Mouse (Mus musculus): ENCODE results near the gene D17H6S53E. TPM values are rescaled to one million over a fixed set of nuclear protein-coding genes. Genes with fewer than 3 reads are reported as not detected.

D17H6S53E gene
- polyA plus RNA-seq, 1 experiment from 2014 or later: 29.3 TPM

- H3K27me3 ChIP-seq: no peaks in the 10 kb centered on the region
- ChIA-PET CTCF (interaction anchor here (1.4 kb wide), 1 partner anchor 14 kb away, joined by 3 read pairs; no protein-coding TSS in a partner anchor), POLR2A (interaction anchor here (0.6 to 0.7 kb wide), 2 partner anchors 19 to 131 kb away, joined by 3 to 7 read pairs; no protein-coding TSS in a partner anchor)
- in situ Hi-C loops (cut with MboI; ENCODE audit: low pct_unique_long_range_greater_than_20kb): loop anchor here (25.0 kb wide), 1 partner anchor 492 kb away; the partner anchor contains the start of genes Atf6b, Fkbpl, Ppt2 and Prrt1
- TF ChIP-seq CTCF (IDR thresholded peaks at IDR 0.05): no peak
- DNase-seq (ENCODE audit: low read depth, low spot score) (no peak), ATAC-seq (no peak)
Observed at GRCm38 (mm10) chr17:35128996-35129395, 2.8 kb downstream of the D17H6S53E start.

GRCm38 (mm10) chr17:35131038-35131437 is 4.9 kb downstream of the D17H6S53E start:
- CTCF ChIA-PET: no interaction called here
- ATAC-seq: no peak

GRCm38 (mm10) chr17:35131500-35132173 is 5.5 kb downstream of the D17H6S53E start, which contains the start of gene Apom:
TSS of gene Apom (minus strand) at chr17:35132050.
- DNase-seq (ENCODE audit: low read depth, low spot score) (no peak), ATAC-seq (no peak)
- ChIA-PET POLR2A (no interaction called here), CTCF (no interaction called here)
- in situ Hi-C loops (cut with MboI; ENCODE audit: low pct_unique_long_range_greater_than_20kb): loop anchor here (25.0 kb wide), 1 partner anchor 494 kb away; the partner anchor contains the start of genes Atf6b, Fkbpl, Ppt2 and Prrt1
- no peaks in the 10 kb centered on the region for H3K27me3 ChIP-seq
- no peak for TF ChIP-seq CTCF (IDR thresholded peaks at IDR 0.05)

More at GRCm38 (mm10) chr17:35131038-35131437, 4.9 kb downstream of the D17H6S53E start:
- in situ Hi-C loops (cut with MboI; ENCODE audit: low pct_unique_long_range_greater_than_20kb): loop anchor here (25.0 kb wide), 1 partner anchor 494 kb away; the partner anchor contains the start of genes Atf6b, Fkbpl, Ppt2 and Prrt1
- no peak for TF ChIP-seq CTCF (IDR thresholded peaks at IDR 0.05)
- no peak for DNase-seq (ENCODE audit: low read depth, low spot score)
- no peaks in the 10 kb centered on the region for H3K27me3 ChIP-seq
- POLR2A ChIA-PET: no interaction called here

DNA sequence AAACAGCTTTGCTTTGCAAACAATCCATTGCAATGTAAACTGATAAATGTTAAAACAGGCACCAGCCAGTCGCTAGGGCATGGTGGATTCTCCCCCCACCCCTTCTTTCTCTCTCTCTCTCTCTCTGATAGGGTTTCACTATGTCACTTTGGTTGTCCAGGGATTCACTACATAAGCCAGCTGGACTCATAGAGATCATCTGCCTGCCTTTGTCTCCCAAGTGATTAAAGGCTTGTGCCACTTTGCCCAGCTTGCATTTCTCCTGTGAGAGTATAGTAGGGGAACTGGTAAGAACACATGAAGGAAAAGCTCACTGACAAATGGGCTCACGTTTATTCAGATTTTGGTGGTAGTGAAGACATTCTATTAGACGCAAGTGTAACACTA is 6.0 kb downstream of the D17H6S53E start:
- ATAC-seq (no peak), DNase-seq (ENCODE audit: low read depth, low spot score) (no peak)
- POLR2A ChIA-PET: no interaction called here
- no peak for TF ChIP-seq CTCF (IDR thresholded peaks at IDR 0.05)
- in situ Hi-C loops (cut with MboI; ENCODE audit: low pct_unique_long_range_greater_than_20kb): loop anchor here (25.0 kb wide), 1 partner anchor 495 kb away; the partner anchor contains the start of genes Atf6b, Fkbpl, Ppt2 and Prrt1
- no peaks in the 10 kb centered on the region for H3K27me3 ChIP-seq
- CTCF ChIA-PET: no interaction called here

DNA sequence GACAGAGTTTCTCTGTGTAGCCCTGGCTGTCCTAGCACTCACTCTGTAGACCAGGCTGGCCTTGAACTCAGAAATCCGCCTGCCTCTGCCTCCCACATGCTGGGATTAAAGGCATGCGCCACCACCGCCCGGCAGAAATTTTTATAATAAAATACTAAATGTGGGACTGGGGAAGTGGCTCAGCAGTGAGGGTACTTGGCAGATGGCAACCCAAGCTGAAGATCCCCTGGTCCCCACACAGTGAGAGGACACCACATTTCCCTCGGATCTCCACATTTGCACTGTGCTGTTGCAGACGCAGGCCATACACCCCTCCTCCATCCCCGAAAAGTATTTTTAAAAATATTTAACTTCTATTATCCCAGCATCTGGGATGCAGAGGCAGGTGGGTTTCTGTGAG is 7.3 kb downstream of the D17H6S53E start:
- no peak for DNase-seq (ENCODE audit: low read depth, low spot score)
- POLR2A ChIA-PET: no interaction called here
- no peak for TF ChIP-seq CTCF (IDR thresholded peaks at IDR 0.05)
- ATAC-seq: no peak
- CTCF ChIA-PET: no interaction called here
- in situ Hi-C loops (cut with MboI; ENCODE audit: low pct_unique_long_range_greater_than_20kb): loop anchor here (25.0 kb wide), 1 partner anchor 496 kb away; the partner anchor contains the start of genes Atf6b, Fkbpl, Ppt2 and Prrt1
- no peaks in the 10 kb centered on the region for H3K27me3 ChIP-seq

DNA sequence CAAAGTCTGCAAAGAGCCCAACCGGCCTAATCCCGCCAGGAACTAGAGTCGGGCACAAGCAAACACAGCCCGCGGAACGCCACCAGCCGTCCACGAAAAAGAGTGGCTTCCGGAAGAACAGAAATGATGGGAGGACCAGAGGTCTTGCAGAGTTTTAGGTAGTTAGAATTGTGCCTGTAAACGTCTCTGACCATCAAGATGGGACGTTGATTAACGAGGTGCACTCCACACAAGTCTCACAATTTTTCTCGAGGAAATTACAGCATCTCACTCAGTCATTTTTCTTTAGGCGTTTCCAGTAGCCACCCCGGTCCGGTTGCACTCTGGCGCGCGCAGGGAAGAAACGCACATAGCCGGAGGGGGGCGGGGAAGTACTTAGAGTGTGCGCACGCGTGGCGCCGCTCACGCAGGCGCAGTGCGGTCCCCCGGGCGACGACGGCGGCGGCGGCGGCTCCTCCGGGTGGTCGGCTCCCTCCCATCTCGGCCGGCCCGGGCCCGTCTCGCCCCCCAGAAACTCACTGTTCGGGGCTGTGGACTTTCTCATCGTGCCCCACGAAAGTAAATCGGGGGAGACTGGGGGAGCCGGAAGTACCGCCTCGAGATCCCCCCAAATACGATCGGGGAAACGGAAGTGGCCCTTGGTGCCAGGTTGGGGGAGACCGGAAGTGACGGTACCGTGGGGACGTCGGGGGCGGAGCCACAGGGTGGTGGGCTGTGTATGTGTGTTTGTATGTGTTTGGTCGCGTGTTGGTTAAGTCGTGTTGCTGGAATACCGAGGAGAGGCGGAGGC is 8.8 kb downstream of the D17H6S53E start, which contains the start of gene Bag6:
Gene Bag6, plus strand, starts transcription at position 378 of the 790 bp plus-strand sequence.
- ATAC-seq: peak; percentile 70
- POLR2A ChIA-PET: no interaction called here

GRCm38 (mm10) chr17:35135591-35136320 is 9.6 kb downstream of the D17H6S53E start:
- no peaks in the 10 kb centered on the region for H3K27me3 ChIP-seq
- in situ Hi-C loops (cut with MboI; ENCODE audit: low pct_unique_long_range_greater_than_20kb): loop anchor here (25.0 kb wide), 1 partner anchor 498 kb away; the partner anchor contains the start of genes Atf6b, Fkbpl, Ppt2 and Prrt1
- ChIA-PET POLR2A (interaction anchor here (0.6 to 3.5 kb wide), 4 partner anchors 9 to 27 kb away, joined by 3 to 17 read pairs (median 4); partner anchors contain the start of gene D17H6S53E), CTCF (no interaction called here)
- DNase-seq (ENCODE audit: low read depth, low spot score) (no peak), ATAC-seq (peak; percentile 55)
- TF ChIP-seq CTCF (IDR thresholded peaks at IDR 0.05): no peak

More for the DNA sequence above, 8.8 kb downstream of the D17H6S53E start, which contains the start of gene Bag6:
- CTCF ChIA-PET: no interaction called here
- peak; percentile 91 for DNase-seq (ENCODE audit: low read depth, low spot score)
- TF ChIP-seq CTCF (IDR thresholded peaks at IDR 0.05): no peak
- in situ Hi-C loops (cut with MboI; ENCODE audit: low pct_unique_long_range_greater_than_20kb): loop anchor here (25.0 kb wide), 1 partner anchor 498 kb away; the partner anchor contains the start of genes Atf6b, Fkbpl, Ppt2 and Prrt1
- H3K27me3 ChIP-seq: no peaks in the 10 kb centered on the region

- in situ Hi-C loops (cut with MboI; ENCODE audit: low pct_unique_long_range_greater_than_20kb): loop anchor here (25.0 kb wide), 1 partner anchor 502 kb away; the partner anchor contains the start of genes Atf6b, Fkbpl, Ppt2 and Prrt1
- no peak for TF ChIP-seq CTCF (IDR thresholded peaks at IDR 0.05)
- no peak for ATAC-seq
- POLR2A ChIA-PET: interaction anchor here (1.4 to 3.5 kb wide), 2 partner anchors 8 to 24 kb away, joined by 7 to 17 read pairs; no protein-coding TSS in a partner anchor
- CTCF ChIA-PET: interaction anchor here (1.1 to 3.2 kb wide), 3 partner anchors 14 to 30 kb away, joined by 3 to 11 read pairs (median 8); partner anchors contain the start of gene D17H6S53E
- H3K27me3 ChIP-seq: no peaks in the 10 kb centered on the region
- no peak for DNase-seq (ENCODE audit: low read depth, low spot score)
Observed at GRCm38 (mm10) chr17:35139269-35139668, 13.1 kb downstream of the D17H6S53E start.

DNA sequence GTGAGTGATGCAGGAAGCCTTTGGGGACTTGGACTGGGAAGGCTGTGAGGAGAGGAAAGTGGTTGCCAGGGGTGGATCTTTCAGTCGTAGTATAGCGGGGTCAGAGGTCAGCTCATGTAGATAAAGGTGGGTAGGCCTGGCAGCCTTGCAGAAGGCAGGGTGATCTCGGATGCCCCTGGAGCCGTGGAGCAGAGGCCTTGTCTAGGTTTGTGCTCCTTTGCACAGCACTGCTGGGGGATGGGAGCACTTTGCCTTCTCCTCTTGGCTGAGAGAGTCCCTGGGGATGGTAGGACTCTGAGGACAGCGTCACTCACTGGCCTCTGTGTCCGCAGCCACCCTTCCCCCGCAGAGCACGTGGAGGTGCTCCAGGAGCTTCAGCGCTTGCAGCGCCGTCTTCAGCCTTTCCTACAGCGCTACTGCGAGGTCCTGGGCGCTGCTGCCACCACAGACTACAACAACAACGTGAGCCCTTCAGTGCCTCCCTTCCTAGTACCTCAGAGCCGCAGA is 14.4 kb downstream of the D17H6S53E start:
- DNase-seq (ENCODE audit: low read depth, low spot score): no peak
- no peak for ATAC-seq
- H3K27me3 ChIP-seq: no peaks in the 10 kb centered on the region
- ChIA-PET CTCF (no interaction called here), POLR2A (no interaction called here)
- TF ChIP-seq CTCF (IDR thresholded peaks at IDR 0.05): no peak
- in situ Hi-C loops (cut with MboI; ENCODE audit: low pct_unique_long_range_greater_than_20kb): loop anchor here (25.0 kb wide), 1 partner anchor 503 kb away; the partner anchor contains the start of genes Atf6b, Fkbpl, Ppt2 and Prrt1
